In the genomic region with DNA sequence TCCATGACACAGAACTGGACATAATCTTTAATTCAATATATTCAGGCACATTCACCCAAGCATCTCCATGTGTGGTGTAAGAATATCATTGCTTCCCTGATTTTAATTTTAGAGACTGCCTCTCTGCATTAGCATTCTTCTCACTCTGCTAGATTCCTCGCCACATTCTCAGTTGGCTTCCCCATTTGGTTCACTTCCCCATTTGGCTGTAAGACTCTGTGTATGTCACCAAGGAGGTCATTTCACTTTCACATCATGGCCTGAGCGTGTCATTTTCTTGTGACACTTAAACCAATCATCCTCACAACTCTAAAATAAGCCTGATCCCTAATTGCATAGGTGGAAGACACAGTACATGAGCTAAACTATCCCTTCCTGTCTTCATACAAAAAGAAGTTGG, we compare ENCODE assay signal across 20 mouse cellular contexts.
DNase-seq lines count a peak whose midpoint lies in the region; ATAC-seq lines count a peak whose summit lies in the region.
"Had no signal": no experiment of that assay in that cellular context is flagged by ENCODE, and none has a peak within 500 bp of the region (broad histone marks: within the 10 kb centered on the region; RNA-seq: fewer than 3 reads in every experiment).

No protein-coding gene starts in this region.

- 81% methylated on average over 2 of the region's 2 CpGs for WGBS in midbrain, embryonic 11.5 days
- 81% methylated on average over 2 of the region's 2 CpGs for WGBS in midbrain, embryonic 10.5 days

- no peaks in the 10 kb centered on the region for H3K36me3 ChIP-seq in midbrain, embryonic 11.5 days (ENCODE audit: control insufficient read depth, insufficient read depth, low read length)
- H3K36me3 ChIP-seq in midbrain, embryonic 10.5 days, result no peaks in the 10 kb centered on the region
- H3K36me3 ChIP-seq: forebrain, embryonic 15.5 days; heart, embryonic 12.5 days; limb, embryonic 15.5 days; midbrain, embryonic 13.5 days; neural tube, embryonic 13.5 days had no signal

- intact Hi-C loops in heart, postnatal 25 days (cut with DNase I), result no loop called here

- no peaks in the 10 kb centered on the region for H3K9me3 ChIP-seq in midbrain, embryonic 11.5 days (ENCODE audit: control insufficient read depth, low read length)
- H3K9me3 ChIP-seq in midbrain, embryonic 10.5 days (replicated peaks), result no peaks in the 10 kb centered on the region
- H3K9me3 ChIP-seq: forebrain, embryonic 15.5 days; heart, embryonic 12.5 days; limb, embryonic 15.5 days; midbrain, embryonic 13.5 days; neural tube, embryonic 13.5 days had no signal

- no peaks in the 10 kb centered on the region for H3K4me1 ChIP-seq in midbrain, embryonic 11.5 days (ENCODE audit: control insufficient read depth, insufficient read depth, low read length)
- no peaks in the 10 kb centered on the region for H3K4me1 ChIP-seq in midbrain, embryonic 10.5 days
- H3K4me1 ChIP-seq: heart, embryonic 12.5 days; limb, embryonic 15.5 days; midbrain, embryonic 13.5 days; neural tube, embryonic 13.5 days had no signal

- no peak overlapping the region for H3K9ac ChIP-seq in midbrain, embryonic 11.5 days (ENCODE audit: low read length)
- H3K9ac ChIP-seq: forebrain, embryonic 15.5 days; heart, embryonic 12.5 days; limb, embryonic 15.5 days; liver, postnatal 0 days; midbrain, embryonic 13.5 days; neural tube, embryonic 13.5 days had no signal

- ATAC-seq in midbrain, embryonic 11.5 days (ENCODE audit: low FRiP score), result no peak
- peak; percentile 99 for ATAC-seq in granulocyte monocyte progenitor cell, adult 5-6 weeks (replicated peaks; ENCODE audit: poor library complexity, severe bottlenecking)
- ATAC-seq: forebrain, embryonic 15.5 days; hindbrain, embryonic 16.5 days; intestine, embryonic 16.5 days; midbrain, embryonic 13.5 days had no signal

- DNase-seq in heart, adult 8-10 months (ENCODE audit: low spot score), result peak; percentile 8
- DNase-seq in heart, postnatal 25 days (ENCODE audit: low spot score), result no peak
- peak; percentile 19 for DNase-seq in midbrain, embryonic 11.5 days (ENCODE audit: low spot score, missing footprints)
- DNase-seq in midbrain, embryonic 10.5 days (ENCODE audit: low spot score), result no peak
- no peak for DNase-seq in spleen, postnatal 14 days (ENCODE audit: low spot score in 2 of 2)
- no peak for DNase-seq in ovary, postnatal 10 days (ENCODE audit: low spot score)
- DNase-seq: adrenal gland, postnatal 36 days; cerebellum, adult 9-10 months; gastrocnemius, postnatal 36 days; heart, postnatal 14 days; liver, postnatal 0 days; lung, postnatal 4 days had no signal

- H3K4me3 ChIP-seq in midbrain, embryonic 11.5 days (ENCODE audit: low read depth, low read length), result no peak overlapping the region
- H3K4me3 ChIP-seq in midbrain, embryonic 10.5 days, result no peak overlapping the region
- H3K4me3 ChIP-seq: forebrain, embryonic 15.5 days; heart, embryonic 12.5 days; limb, embryonic 15.5 days; midbrain, embryonic 13.5 days; neural tube, embryonic 13.5 days had no signal

- no peak overlapping the region for H3K4me2 ChIP-seq in midbrain, embryonic 11.5 days
- H3K4me2 ChIP-seq: forebrain, embryonic 15.5 days; heart, embryonic 12.5 days; limb, embryonic 15.5 days; midbrain, embryonic 13.5 days; neural tube, embryonic 13.5 days had no signal

- no peaks in the 10 kb centered on the region for H3K27me3 ChIP-seq in midbrain, embryonic 11.5 days (ENCODE audit: control insufficient read depth, insufficient read depth, low read length)
- H3K27me3 ChIP-seq in midbrain, embryonic 10.5 days (ENCODE audit: low read depth, poor library complexity, severe bottlenecking), result no peaks in the 10 kb centered on the region
- H3K27me3 ChIP-seq: forebrain, embryonic 15.5 days; heart, embryonic 12.5 days; limb, embryonic 15.5 days; midbrain, embryonic 13.5 days; neural tube, embryonic 13.5 days had no signal

- H3K27ac ChIP-seq in midbrain, embryonic 11.5 days (ENCODE audit: low read depth, low read length), result no peak overlapping the region
- H3K27ac ChIP-seq in midbrain, embryonic 10.5 days (replicated peaks), result no peak overlapping the region
- H3K27ac ChIP-seq: forebrain, embryonic 15.5 days; limb, embryonic 15.5 days; midbrain, embryonic 13.5 days; neural tube, embryonic 13.5 days had no signal

Comparison
In these comparisons a context has a peak if more than half of its experiments do, and no peak if none do; other contexts are left out.
1. DNase-seq: peak in heart, adult 8-10 months (single experiment) and midbrain, embryonic 11.5 days (single experiment); none in heart, postnatal 25 days (single experiment), midbrain, embryonic 10.5 days (single experiment), spleen, postnatal 14 days (0 of 2) and ovary, postnatal 10 days (single experiment).